Mouse (Mus musculus) kidney, embryonic 16.5 days (tissue): Measurements from ENCODE around the gene Hist1h3d. TPM values are rescaled to one million over a fixed set of nuclear protein-coding genes. Genes with fewer than 3 reads are reported as not detected.
"Not testable (repeated sequence)": the region's sequence is repeated elsewhere in the genome, so short reads cannot be mapped to it uniquely, and the experiment has no call there.

Source experiments
- ATAC-seq: fragments of 200-750 bp; cut with Nextera tagmentation; 2 replicates; pipeline ENCODE4 v1.8.0; 2017; ENCODE audit warnings: moderate TSS enrichment; ENCODE audit not compliant: low FRiP score, low TSS enrichment
- H3K27ac ChIP-seq: fragments of 300-500 bp; sonication (generic); 2 replicates; pipeline ENCODE4 v1.5.1; 2014; ENCODE audit warnings: low read length
- H3K27me3 ChIP-seq: fragments of 300-500 bp; sonication (generic); 2 replicates; pipeline ENCODE4 v1.6.1; 2014; ENCODE audit warnings: low read length, control low read depth, mixed read lengths; ENCODE audit not compliant: insufficient read depth
- H3K36me3 ChIP-seq: fragments of 300-500 bp; sonication (generic); 2 replicates; pipeline ENCODE4 v1.6.1; 2014; ENCODE audit warnings: low read length, control low read depth, mixed read lengths; ENCODE audit not compliant: insufficient read depth
- H3K4me1 ChIP-seq: fragments of 300-500 bp; sonication (generic); 2 replicates; pipeline ENCODE4 v1.6.1; 2014; ENCODE audit warnings: low read length, control low read depth, mixed read lengths; ENCODE audit not compliant: insufficient read depth
- H3K4me2 ChIP-seq: fragments of 300-500 bp; sonication (generic); replicated peaks from 2 replicates; pipeline ENCODE4 v1.6.1; 2014; ENCODE audit warnings: low read depth, low read length
- H3K4me3 ChIP-seq: fragments of 300-500 bp; sonication (generic); 2 replicates; pipeline ENCODE4 v1.5.1; 2014; ENCODE audit warnings: mild to moderate bottlenecking, low read length
- H3K9ac ChIP-seq: fragments of 300-500 bp; sonication (generic); replicated peaks from 2 replicates; pipeline ENCODE4 v1.6.1; 2014; ENCODE audit warnings: low read length
- H3K9me3 ChIP-seq: fragments of 300-500 bp; sonication (generic); 2 replicates; pipeline ENCODE4 v1.6.1; 2016; ENCODE audit warnings: low read length, control low read depth
- WGBS: fragments of 180-500 bp; shearing (Covaris S2); extraction: QIAGEN DNeasy Blood & Tissue Kit; methylation state at CpG from one replicate; pipeline ENCODE4 v1.1.7; 2014; 5-methylcytosine and 5-hydroxymethylcytosine counted together
- polyA plus RNA-seq: library from polyadenylated mRNA; unstranded; fragments of >200 nt; fragmentation: Nextera tagmentation; extraction: Ambion mirVana; gene quantifications from 2 replicates; pipeline ENCODE4 v1.2.1, GENCODE M21; 2015

The Hist1h3d gene
- polyA plus RNA-seq, 1 experiment from 2014 or later, result 6.1 TPM

GRCm38 (mm10) chr13:23575864-23576313 lies 326 bp downstream of the Hist1h3d start:
- Histone ChIP-seq H3K4me2 (peak overlapping the region; percentile 61), H3K27ac (peak overlapping the region; percentile 89), H3K9ac (peak overlapping the region; percentile 79), H3K4me1 (peaks cover 15% of the 10 kb centered on the region), H3K4me3 (peak overlapping the region; percentile 54)
- H3K9me3 ChIP-seq, H3K27me3 ChIP-seq, ATAC-seq, H3K36me3 ChIP-seq: not testable (repeated sequence)
- WGBS, result under 1% methylated on average over 8 of the region's 40 CpGs

- Histone ChIP-seq H3K27me3 (no peaks in the 10 kb centered on the region), H3K9ac (peak overlapping the region; percentile 79), H3K4me1 (peaks cover 15% of the 10 kb centered on the region), H3K4me3 (peak overlapping the region; percentile 54), H3K27ac (peak overlapping the region; percentile 89), H3K9me3 (no peaks in the 10 kb centered on the region), H3K4me2 (peak overlapping the region; percentile 61), H3K36me3 (no peaks in the 10 kb centered on the region)
- no peak for ATAC-seq
- 7% methylated on average over 7 of the region's 7 CpGs for WGBS
These were observed 853 bp downstream of the Hist1h3d start for GRCm38 (mm10) chr13:23576351-23576881.

GRCm38 (mm10) chr13:23576906-23577639 lies 1.5 kb downstream of the Hist1h3d start:
- peak overlapping the region; percentile 79 for H3K9ac ChIP-seq
- H3K4me1 ChIP-seq, result peaks cover 19% of the 10 kb centered on the region
- H3K4me3 ChIP-seq, result peak overlapping the region; percentile 54
- H3K27me3 ChIP-seq, result no peaks in the 10 kb centered on the region
- H3K9me3 ChIP-seq, result no peaks in the 10 kb centered on the region
- H3K4me2 ChIP-seq, result peak overlapping the region; percentile 61
- H3K36me3 ChIP-seq, result no peaks in the 10 kb centered on the region
- WGBS, result 38% methylated on average over 6 of the region's 6 CpGs
- ATAC-seq, result no peak
- H3K27ac ChIP-seq, result peak overlapping the region; percentile 89

- Histone ChIP-seq H3K27me3 (no peaks in the 10 kb centered on the region), H3K4me2 (no peak overlapping the region), H3K27ac (no peak overlapping the region), H3K4me1 (peaks cover 22% of the 10 kb centered on the region), H3K9ac (no peak overlapping the region), H3K36me3 (no peaks in the 10 kb centered on the region), H3K4me3 (no peak overlapping the region), H3K9me3 (no peaks in the 10 kb centered on the region)
- no peak for ATAC-seq
- 94% methylated on average over 1 of the region's 1 CpGs for WGBS
These were observed 2.3 kb downstream of the Hist1h3d start for GRCm38 (mm10) chr13:23577835-23578234.

GRCm38 (mm10) chr13:23581408-23582218 lies 6.0 kb downstream of the Hist1h3d start, which contains the start of gene Hist1h4d:
Hist1h4d (plus strand) TSS chr13:23581598.
- Histone ChIP-seq H3K9ac (peak within 1 kb of the TSS; percentile 79), H3K9me3 (no peaks in the 10 kb centered on the region), H3K27me3 (no peaks in the 10 kb centered on the region), H3K4me2 (peak within 1 kb of the TSS; percentile 71), H3K27ac (peak within 1 kb of the TSS; percentile 92), H3K4me1 (peaks cover 37% of the 10 kb centered on the region), H3K36me3 (no peaks in the 10 kb centered on the region), H3K4me3 (peak within 1 kb of the TSS; percentile 65)
- 0% methylated on average over 43 of the region's 43 CpGs for WGBS
- peak; percentile 93 for ATAC-seq

GRCm38 (mm10) chr13:23582219-23583056 lies 6.9 kb downstream of the Hist1h3d start:
- Histone ChIP-seq H3K4me2 (peak overlapping the region; percentile 71), H3K36me3 (no peaks in the 10 kb centered on the region), H3K9ac (peak overlapping the region; percentile 79), H3K27me3 (no peaks in the 10 kb centered on the region), H3K27ac (peak overlapping the region; percentile 92), H3K4me3 (peak overlapping the region; percentile 65), H3K9me3 (no peaks in the 10 kb centered on the region), H3K4me1 (peaks cover 35% of the 10 kb centered on the region)
- 6% methylated on average over 6 of the region's 6 CpGs for WGBS
- ATAC-seq, result no peak

GRCm38 (mm10) chr13:23583387-23584068 lies 8.0 kb downstream of the Hist1h3d start:
- peaks cover 35% of the 10 kb centered on the region for H3K4me1 ChIP-seq
- no peak for ATAC-seq
- no peak overlapping the region for H3K4me3 ChIP-seq
- peak overlapping the region; percentile 7; the same call in 1 of the 2 replicates for H3K4me2 ChIP-seq
- H3K9me3 ChIP-seq, result no peaks in the 10 kb centered on the region
- H3K36me3 ChIP-seq, result no peaks in the 10 kb centered on the region
- H3K27ac ChIP-seq, result peak overlapping the region; percentile 92
- H3K27me3 ChIP-seq, result no peaks in the 10 kb centered on the region
- peak overlapping the region; percentile 7; the same call in 1 of the 2 replicates for H3K9ac ChIP-seq

GRCm38 (mm10) chr13:23584331-23584730 lies 8.8 kb downstream of the Hist1h3d start:
- no peaks in the 10 kb centered on the region for H3K9me3 ChIP-seq
- peak overlapping the region; percentile 88 for H3K9ac ChIP-seq
- peak overlapping the region; percentile 46 for H3K4me3 ChIP-seq
- H3K4me1 ChIP-seq, result peaks cover 35% of the 10 kb centered on the region
- H3K27ac ChIP-seq, result peak overlapping the region; percentile 95
- no peaks in the 10 kb centered on the region for H3K36me3 ChIP-seq
- no peaks in the 10 kb centered on the region for H3K27me3 ChIP-seq
- H3K4me2 ChIP-seq, result peak overlapping the region; percentile 83
- no peak for ATAC-seq

- Histone ChIP-seq H3K36me3 (no peaks in the 10 kb centered on the region), H3K27me3 (no peaks in the 10 kb centered on the region), H3K4me2 (peak overlapping the region; percentile 83), H3K4me1 (peaks cover 35% of the 10 kb centered on the region), H3K27ac (peak overlapping the region; percentile 95), H3K9me3 (no peaks in the 10 kb centered on the region), H3K9ac (peak overlapping the region; percentile 88), H3K4me3 (peak overlapping the region; percentile 46)
- WGBS, result under 1% methylated on average over 21 of the region's 21 CpGs
- ATAC-seq, result no peak
These were observed 9.5 kb downstream of the Hist1h3d start for GRCm38 (mm10) chr13:23585029-23585441.
